Mouse (Mus musculus): ENCODE results near the gene Sfxn2. TPM values are rescaled to one million over a fixed set of nuclear protein-coding genes. Genes with fewer than 3 reads are reported as not detected.
"Not testable (repeated sequence)": the region's sequence is repeated elsewhere in the genome, so short reads cannot be mapped to it uniquely, and the experiment has no call there.

Gene Sfxn2
- total RNA-seq, 1 experiment from 2014 or later, result 12.5 TPM

GRCm38 (mm10) chr19:46534542-46535098, 38.5 kb upstream of the Sfxn2 start:
- no peak for ATAC-seq (replicated peaks in 1 of 2; ENCODE audit: insufficient read depth in 1 of 2, low FRiP score in 2 of 2, low TSS enrichment in 1 of 2, low read depth in 1 of 2, poor library complexity in 2 of 2, severe bottlenecking in 2 of 2)

- ATAC-seq (replicated peaks in 1 of 2; ENCODE audit: insufficient read depth in 1 of 2, low FRiP score in 2 of 2, low TSS enrichment in 1 of 2, low read depth in 1 of 2, poor library complexity in 2 of 2, severe bottlenecking in 2 of 2), result no peak
Measured at GRCm38 (mm10) chr19:46537357-46537756, 35.8 kb upstream of the Sfxn2 start.

- no peak for ATAC-seq (replicated peaks in 1 of 2; ENCODE audit: insufficient read depth in 1 of 2, low FRiP score in 2 of 2, low TSS enrichment in 1 of 2, low read depth in 1 of 2, poor library complexity in 2 of 2, severe bottlenecking in 2 of 2)
Measured at GRCm38 (mm10) chr19:46538213-46538612, 35.0 kb upstream of the Sfxn2 start.

GRCm38 (mm10) chr19:46542750-46543149, 30.4 kb upstream of the Sfxn2 start:
- no peak for ATAC-seq (replicated peaks in 1 of 2; ENCODE audit: insufficient read depth in 1 of 2, low FRiP score in 2 of 2, low TSS enrichment in 1 of 2, low read depth in 1 of 2, poor library complexity in 2 of 2, severe bottlenecking in 2 of 2)

- ATAC-seq (replicated peaks in 1 of 2; ENCODE audit: insufficient read depth in 1 of 2, low FRiP score in 2 of 2, low TSS enrichment in 1 of 2, low read depth in 1 of 2, poor library complexity in 2 of 2, severe bottlenecking in 2 of 2), result no peak
Measured at GRCm38 (mm10) chr19:46547565-46547964, 25.6 kb upstream of the Sfxn2 start.

- no peak for ATAC-seq (replicated peaks in 1 of 2; ENCODE audit: insufficient read depth in 1 of 2, low FRiP score in 2 of 2, low TSS enrichment in 1 of 2, low read depth in 1 of 2, poor library complexity in 2 of 2, severe bottlenecking in 2 of 2)
Measured at GRCm38 (mm10) chr19:46548110-46548509, 25.1 kb upstream of the Sfxn2 start.

- no peak for ATAC-seq (replicated peaks in 1 of 2; ENCODE audit: insufficient read depth in 1 of 2, low FRiP score in 2 of 2, low TSS enrichment in 1 of 2, low read depth in 1 of 2, poor library complexity in 2 of 2, severe bottlenecking in 2 of 2)
Measured at GRCm38 (mm10) chr19:46550385-46550784, 22.8 kb upstream of the Sfxn2 start.

GRCm38 (mm10) chr19:46552496-46552895, 20.7 kb upstream of the Sfxn2 start:
- ATAC-seq (replicated peaks in 1 of 2; ENCODE audit: insufficient read depth in 1 of 2, low FRiP score in 2 of 2, low TSS enrichment in 1 of 2, low read depth in 1 of 2, poor library complexity in 2 of 2, severe bottlenecking in 2 of 2), result no peak

- ATAC-seq (replicated peaks in 1 of 2; ENCODE audit: insufficient read depth in 1 of 2, low FRiP score in 2 of 2, low TSS enrichment in 1 of 2, low read depth in 1 of 2, poor library complexity in 2 of 2, severe bottlenecking in 2 of 2), result peak in 1 of 2 experiments; percentile 21; a peak in 1 of 4 replicates
Measured at GRCm38 (mm10) chr19:46553541-46553955, 19.6 kb upstream of the Sfxn2 start.

- ATAC-seq (replicated peaks in 1 of 2; ENCODE audit: insufficient read depth in 1 of 2, low FRiP score in 2 of 2, low TSS enrichment in 1 of 2, low read depth in 1 of 2, poor library complexity in 2 of 2, severe bottlenecking in 2 of 2), result no peak
Measured at GRCm38 (mm10) chr19:46558009-46558408, 15.2 kb upstream of the Sfxn2 start.

GRCm38 (mm10) chr19:46558631-46559030, 14.5 kb upstream of the Sfxn2 start:
- no peak; a peak in 1 of 4 replicates for ATAC-seq (replicated peaks in 1 of 2; ENCODE audit: insufficient read depth in 1 of 2, low FRiP score in 2 of 2, low TSS enrichment in 1 of 2, low read depth in 1 of 2, poor library complexity in 2 of 2, severe bottlenecking in 2 of 2)

GRCm38 (mm10) chr19:46562132-46562531, 11.0 kb upstream of the Sfxn2 start:
- ATAC-seq (replicated peaks in 1 of 2; ENCODE audit: insufficient read depth in 1 of 2, low FRiP score in 2 of 2, low TSS enrichment in 1 of 2, low read depth in 1 of 2, poor library complexity in 2 of 2, severe bottlenecking in 2 of 2), result peak; percentile 74 to 75

GRCm38 (mm10) chr19:46562581-46563515, 10.3 kb upstream of the Sfxn2 start:
- ATAC-seq (replicated peaks in 1 of 2; ENCODE audit: insufficient read depth in 1 of 2, low FRiP score in 2 of 2, low TSS enrichment in 1 of 2, low read depth in 1 of 2, poor library complexity in 2 of 2, severe bottlenecking in 2 of 2), result no peak

GRCm38 (mm10) chr19:46563603-46564002, 9.6 kb upstream of the Sfxn2 start:
- no peak for ATAC-seq (replicated peaks in 1 of 2; ENCODE audit: insufficient read depth in 1 of 2, low FRiP score in 2 of 2, low TSS enrichment in 1 of 2, low read depth in 1 of 2, poor library complexity in 2 of 2, severe bottlenecking in 2 of 2)

GRCm38 (mm10) chr19:46564043-46564462, 9.1 kb upstream of the Sfxn2 start:
- no peak for ATAC-seq (replicated peaks in 1 of 2; ENCODE audit: insufficient read depth in 1 of 2, low FRiP score in 2 of 2, low TSS enrichment in 1 of 2, low read depth in 1 of 2, poor library complexity in 2 of 2, severe bottlenecking in 2 of 2)

GRCm38 (mm10) chr19:46571211-46571877, 1.8 kb upstream of the Sfxn2 start:
- not testable (repeated sequence) for ATAC-seq (replicated peaks in 1 of 2; ENCODE audit: insufficient read depth in 1 of 2, low FRiP score in 2 of 2, low TSS enrichment in 1 of 2, low read depth in 1 of 2, poor library complexity in 2 of 2, severe bottlenecking in 2 of 2)

GRCm38 (mm10) chr19:46571878-46572244, 1.3 kb upstream of the Sfxn2 start:
- ATAC-seq (replicated peaks in 1 of 2; ENCODE audit: insufficient read depth in 1 of 2, low FRiP score in 2 of 2, low TSS enrichment in 1 of 2, low read depth in 1 of 2, poor library complexity in 2 of 2, severe bottlenecking in 2 of 2), result no peak

GRCm38 (mm10) chr19:46572548-46572947, 617 bp upstream of the Sfxn2 start:
- peak in 1 of 2 experiments; percentile 14; a peak in 1 of 4 replicates for ATAC-seq (replicated peaks in 1 of 2; ENCODE audit: insufficient read depth in 1 of 2, low FRiP score in 2 of 2, low TSS enrichment in 1 of 2, low read depth in 1 of 2, poor library complexity in 2 of 2, severe bottlenecking in 2 of 2)

Data from hematopoietic stem cell, adult 5-6 weeks (primary cell).